Mouse (Mus musculus) liver, embryonic 12.5 days (tissue): ENCODE results near the gene Spr. TPM values are rescaled to one million over a fixed set of nuclear protein-coding genes. Genes with fewer than 3 reads are reported as not detected.

Source experiments
- ATAC-seq: fragments of 200-750 bp; cut with Nextera tagmentation; 2 replicates; pipeline ENCODE4 v1.8.0; 2017; ENCODE audit warnings: moderate number of reproducible peaks, mild to moderate bottlenecking, moderate library complexity
- H3K27ac ChIP-seq: fragments of 300-500 bp; sonication (generic); 2 replicates; pipeline ENCODE4 v1.5.1; 2016; ENCODE audit warnings: mild to moderate bottlenecking
- H3K27me3 ChIP-seq: fragments of 300-500 bp; sonication (generic); replicated peaks from 2 replicates; pipeline ENCODE4 v1.6.1; 2016; ENCODE audit warnings: mild to moderate bottlenecking, moderate library complexity
- H3K36me3 ChIP-seq: fragments of 300-500 bp; sonication (generic); 2 replicates; pipeline ENCODE4 v1.6.1; 2016; ENCODE audit warnings: mild to moderate bottlenecking, moderate library complexity
- H3K4me1 ChIP-seq: fragments of 300-500 bp; sonication (generic); 2 replicates; pipeline ENCODE4 v1.6.1; 2016
- H3K4me2 ChIP-seq: fragments of 300-500 bp; sonication (generic); 2 replicates; pipeline ENCODE4 v1.6.1; 2016; ENCODE audit warnings: mild to moderate bottlenecking, moderate library complexity
- H3K4me3 ChIP-seq: fragments of 300-500 bp; sonication (generic); 2 replicates; pipeline ENCODE4 v1.5.1; 2016; ENCODE audit warnings: mild to moderate bottlenecking, moderate library complexity
- H3K9ac ChIP-seq: fragments of 300-500 bp; sonication (generic); 2 replicates; pipeline ENCODE4 v1.6.1; 2016; ENCODE audit warnings: mild to moderate bottlenecking, moderate library complexity
- H3K9me3 ChIP-seq: fragments of 300-500 bp; sonication (generic); replicated peaks from 2 replicates; pipeline ENCODE4 v1.6.1; 2016; ENCODE audit warnings: mild to moderate bottlenecking, moderate library complexity
- WGBS: fragments of 180-500 bp; shearing (Covaris S2); methylation state at CpG from one replicate; pipeline ENCODE4 v1.1.7; 2016; ENCODE audit not compliant: insufficient replicate concordance; 5-methylcytosine and 5-hydroxymethylcytosine counted together
- polyA plus RNA-seq: library from polyadenylated mRNA; unstranded; fragments of >200 nt; fragmentation: Nextera tagmentation; extraction: Ambion mirVana; gene quantifications from 2 replicates; pipeline ENCODE4 v1.2.1, GENCODE M21; 2016

The Spr gene
- polyA plus RNA-seq, 1 experiment from 2014 or later = 32.3 TPM

- no peak overlapping the region for H3K4me3 ChIP-seq
- no peak overlapping the region for H3K27ac ChIP-seq
- no peaks in the 10 kb centered on the region for H3K4me1 ChIP-seq
- no peak overlapping the region for H3K4me2 ChIP-seq
- no peak for ATAC-seq
- whole genome bisulfite sequencing = 71% methylated on average over 10 of the region's 10 CpGs
- no peaks in the 10 kb centered on the region for H3K9me3 ChIP-seq
- no peaks in the 10 kb centered on the region for H3K36me3 ChIP-seq
- no peak overlapping the region for H3K9ac ChIP-seq
- no peaks in the 10 kb centered on the region for H3K27me3 ChIP-seq
Observed at GRCm38 (mm10) chr6:85105033-85105615, 32.4 kb downstream of the Spr start.

GRCm38 (mm10) chr6:85103321-85103720 is 34.2 kb downstream of the Spr start:
- H3K27me3 ChIP-seq = no peaks in the 10 kb centered on the region
- WGBS = 72% methylated on average over 3 of the region's 3 CpGs
- no peaks in the 10 kb centered on the region for H3K4me1 ChIP-seq
- H3K36me3 ChIP-seq = no peaks in the 10 kb centered on the region
- H3K9me3 ChIP-seq = no peaks in the 10 kb centered on the region
- H3K4me3 ChIP-seq = no peak overlapping the region
- no peak overlapping the region for H3K27ac ChIP-seq
- no peak overlapping the region for H3K9ac ChIP-seq
- no peak overlapping the region for H3K4me2 ChIP-seq
- ATAC-seq = no peak

GRCm38 (mm10) chr6:85096441-85096840 is 41.1 kb downstream of the Spr start:
- 61% methylated on average over 2 of the region's 2 CpGs for WGBS
- ATAC-seq = no peak

GRCm38 (mm10) chr6:85087425-85087824 is 50.1 kb downstream of the Spr start:
- WGBS = 64% methylated on average over 4 of the region's 4 CpGs
- Histone ChIP-seq H3K4me3 (no peak overlapping the region), H3K27me3 (0 out of 2 replicates have a peak, but pooled peaks cover 4% of the 10 kb centered on the region), H3K9ac (no peak overlapping the region), H3K27ac (no peak overlapping the region), H3K4me1 (no peaks in the 10 kb centered on the region), H3K4me2 (no peak overlapping the region), H3K36me3 (no peaks in the 10 kb centered on the region), H3K9me3 (no peaks in the 10 kb centered on the region)
- ATAC-seq = no peak

More at GRCm38 (mm10) chr6:85096441-85096840, 41.1 kb downstream of the Spr start:
- no peak overlapping the region for H3K4me3 ChIP-seq
- no peaks in the 10 kb centered on the region for H3K9me3 ChIP-seq
- H3K36me3 ChIP-seq = no peaks in the 10 kb centered on the region
- H3K27ac ChIP-seq = no peak overlapping the region
- H3K27me3 ChIP-seq = no peaks in the 10 kb centered on the region; the same call in 1 of the 2 replicates
- no peak overlapping the region for H3K9ac ChIP-seq
- no peaks in the 10 kb centered on the region for H3K4me1 ChIP-seq
- H3K4me2 ChIP-seq = no peak overlapping the region

DNA sequence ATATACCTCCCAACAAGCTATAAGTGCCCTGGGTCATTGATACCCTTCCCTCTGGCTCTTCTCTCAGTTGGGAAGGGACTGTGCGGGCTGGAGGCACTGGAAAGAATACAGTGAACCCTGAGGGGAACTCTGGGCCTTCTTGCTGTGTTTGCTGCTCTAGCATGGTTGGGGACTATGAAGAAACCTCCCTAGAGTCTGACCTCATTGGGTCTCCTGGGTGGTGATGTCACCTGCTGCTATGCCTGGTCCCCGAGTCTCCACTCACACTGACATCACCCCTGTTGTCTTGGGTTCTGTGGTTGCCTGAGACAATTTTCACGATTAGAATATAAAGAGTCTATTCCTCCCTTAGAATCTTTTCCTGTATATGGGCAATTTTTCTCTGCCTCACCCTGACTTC is 50.9 kb downstream of the Spr start:
- WGBS = 37% methylated on average over 3 of the region's 3 CpGs

More for the DNA sequence above, 50.9 kb downstream of the Spr start:
- Histone ChIP-seq H3K9ac (no peak overlapping the region), H3K4me2 (no peak overlapping the region), H3K27me3 (0 out of 2 replicates have a peak, but pooled peaks cover 4% of the 10 kb centered on the region), H3K4me1 (no peaks in the 10 kb centered on the region), H3K27ac (no peak overlapping the region), H3K9me3 (no peaks in the 10 kb centered on the region), H3K36me3 (no peaks in the 10 kb centered on the region), H3K4me3 (no peak overlapping the region)
- ATAC-seq = no peak

Other genes with a start within 250 kb of the Spr start
- gene Exoc6b, start 68.3 kb downstream of the Spr start, polyA plus RNA-seq = 5.2 and 6.0 TPM in 2 replicates
- gene Emx1, start 49.7 kb upstream of the Spr start, polyA plus RNA-seq = not detected in 2 replicates
- 2.6 and 3.1 TPM in 2 replicates for gene Sfxn5, start 195.7 kb upstream of the Spr start, polyA plus RNA-seq
- gene Rab11fip5, start 236.9 kb upstream of the Spr start, polyA plus RNA-seq = 0.68 and 0.79 TPM in 2 replicates